Mouse (Mus musculus) cerebellum, adult (tissue): ENCODE results near the gene Gm20854.
"Not testable (repeated sequence)": the region's sequence is repeated elsewhere in the genome, so short reads cannot be mapped to it uniquely, and the experiment has no call there.

Source experiments
- ATAC-seq: cut with Nextera tagmentation; 2 replicates; pipeline ENCODE4 v1.9.2; 2017; ENCODE audit warnings: mild to moderate bottlenecking, moderate library complexity, mixed read lengths; ENCODE audit not compliant: insufficient number of reproducible peaks, low FRiP score, low TSS enrichment

Gm20854 gene

DNA sequence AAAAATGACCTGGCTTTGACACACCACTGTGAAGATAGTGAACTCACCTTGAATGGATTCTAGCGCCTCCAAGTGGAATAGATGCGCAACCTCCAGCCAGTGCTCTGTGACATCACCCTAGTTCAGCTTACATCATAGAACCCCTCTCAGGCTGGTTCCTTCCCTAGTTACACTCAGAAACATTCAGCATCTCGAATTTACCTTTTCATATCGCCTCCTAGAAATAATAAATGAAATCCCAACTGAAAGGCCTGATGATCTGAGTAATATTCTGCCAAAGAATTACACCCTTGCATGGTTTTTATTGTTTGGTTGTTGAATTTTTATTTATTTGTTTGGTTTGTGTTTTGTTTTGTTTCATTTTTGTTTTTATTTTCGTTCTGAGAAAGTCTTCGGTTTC is at the start of gene Gm20854:
Gm20854 (minus strand) TSS at position 101 of the 400 bp plus-strand sequence.
- not testable (repeated sequence) for ATAC-seq
